Mouse (Mus musculus) left cerebral cortex, adult 11 months (tissue): ENCODE measurements around the gene Blvrb.
"Not testable (repeated sequence)": the region's sequence is repeated elsewhere in the genome, so short reads cannot be mapped to it uniquely, and the experiment has no call there.

ENCODE experiments used
- DNase-seq: peaks from one replicate; pipeline ENCODE4 v3.0.0; 2022; ENCODE audit warnings: low spot score

Gene Blvrb

GRCm38 (mm10) chr7:27483860-27484259 is 36.1 kb downstream of the Blvrb start:
- no peak for DNase-seq

- DNase-seq = no peak
These were observed 38.5 kb downstream of the Blvrb start for GRCm38 (mm10) chr7:27486102-27486769.

DNA sequence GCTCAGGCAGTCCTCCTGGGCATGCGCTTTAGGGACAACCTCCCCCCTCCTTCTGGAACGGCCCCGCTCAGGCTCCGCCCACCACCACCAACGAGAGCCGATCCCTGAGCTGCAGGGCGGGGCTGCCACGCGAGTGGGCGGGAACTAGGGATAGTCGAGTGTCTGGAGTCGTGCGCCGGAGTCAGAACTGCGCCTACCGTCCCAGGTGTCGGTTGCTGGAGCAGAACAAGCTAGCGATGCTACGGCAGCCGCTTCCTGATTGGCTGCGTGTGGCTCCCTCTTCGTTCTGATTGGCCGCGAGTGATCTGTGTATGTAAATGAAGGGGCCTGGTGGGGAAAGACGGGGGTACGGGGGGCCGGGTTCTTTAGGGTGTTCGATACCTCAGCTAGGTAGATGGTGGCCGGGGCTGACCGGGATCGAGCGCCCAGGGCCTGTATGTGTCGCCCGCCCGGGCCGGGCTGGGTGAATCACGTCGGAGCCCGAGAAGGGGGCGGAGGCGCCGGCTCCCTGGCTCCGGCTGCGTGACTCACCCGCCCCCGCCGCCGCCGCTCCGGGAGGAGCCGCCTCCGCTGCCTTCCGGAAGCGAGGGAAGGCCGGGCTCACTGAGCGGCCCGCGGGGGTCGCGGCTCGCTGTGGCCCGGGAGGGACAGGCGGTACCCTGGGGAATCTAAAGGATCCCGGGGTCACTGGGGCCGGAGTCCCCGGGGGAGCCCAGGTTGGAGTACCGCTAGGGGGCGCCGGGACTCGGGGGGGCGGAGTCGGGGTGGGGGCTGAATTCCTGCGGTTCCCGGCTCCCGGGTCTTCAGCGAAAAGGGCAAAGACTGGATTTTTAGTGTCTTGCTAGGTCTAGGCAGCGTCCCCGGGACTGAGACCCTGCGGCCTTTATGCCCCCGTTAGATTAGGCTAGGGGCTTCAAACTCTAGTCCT is 39.3 kb downstream of the Blvrb start, which contains the start of gene Sertad1:
Gene Sertad1 (plus strand): TSS at position 141 of the 928 bp plus-strand sequence.
- peak; percentile 99 for DNase-seq

DNA sequence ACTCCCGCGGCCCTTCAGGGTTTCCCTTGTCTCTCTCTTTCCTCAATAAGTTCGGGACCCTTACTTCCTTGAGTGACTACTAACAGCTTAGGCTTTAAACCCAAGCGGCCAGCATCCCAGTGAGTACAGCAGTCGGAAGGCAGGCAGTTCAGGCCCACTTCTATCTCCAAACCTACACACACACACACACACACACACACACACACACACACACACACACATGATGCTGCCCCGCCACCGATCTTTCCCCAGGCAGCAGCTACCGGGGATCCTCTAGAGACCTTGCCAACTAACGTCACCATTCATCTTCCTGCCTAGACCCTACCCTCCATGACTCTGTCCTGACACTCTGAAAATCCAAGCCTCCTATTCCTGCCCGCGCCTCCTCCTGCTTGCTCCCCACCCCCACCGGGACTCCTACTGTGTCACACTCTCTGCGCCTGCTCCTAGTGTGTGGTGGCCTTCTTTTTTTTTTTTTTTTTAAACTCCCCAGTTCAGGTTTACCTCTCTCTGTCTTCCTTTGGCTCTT is 40.0 kb downstream of the Blvrb start:
- no peak for DNase-seq

DNA sequence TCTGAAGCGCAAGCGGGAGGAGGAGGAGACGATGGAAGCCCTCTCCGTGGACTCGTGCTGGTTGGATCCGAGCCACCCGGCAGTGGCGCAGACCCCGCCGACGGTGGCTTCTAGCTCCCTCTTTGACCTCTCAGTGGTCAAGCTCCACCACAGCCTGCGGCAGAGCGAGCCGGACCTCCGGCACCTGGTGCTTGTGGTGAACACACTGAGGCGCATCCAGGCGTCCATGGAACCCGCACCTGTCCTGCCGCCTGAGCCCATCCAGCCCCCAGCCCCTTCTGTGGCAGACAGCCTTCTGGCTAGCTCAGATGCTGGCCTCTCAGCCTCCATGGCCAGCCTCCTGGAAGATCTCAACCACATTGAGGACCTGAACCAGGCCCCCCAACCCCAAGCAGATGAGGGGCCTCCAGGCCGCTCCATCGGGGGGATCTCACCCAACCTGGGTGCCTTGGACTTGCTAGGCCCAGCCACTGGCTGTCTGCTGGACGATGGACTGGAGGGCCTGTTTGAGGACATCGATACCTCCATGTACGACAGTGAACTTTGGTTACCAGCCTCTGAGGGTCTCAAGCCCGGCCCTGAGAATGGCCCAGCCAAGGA is 41.6 kb downstream of the Blvrb start:
- DNase-seq = no peak

DNA sequence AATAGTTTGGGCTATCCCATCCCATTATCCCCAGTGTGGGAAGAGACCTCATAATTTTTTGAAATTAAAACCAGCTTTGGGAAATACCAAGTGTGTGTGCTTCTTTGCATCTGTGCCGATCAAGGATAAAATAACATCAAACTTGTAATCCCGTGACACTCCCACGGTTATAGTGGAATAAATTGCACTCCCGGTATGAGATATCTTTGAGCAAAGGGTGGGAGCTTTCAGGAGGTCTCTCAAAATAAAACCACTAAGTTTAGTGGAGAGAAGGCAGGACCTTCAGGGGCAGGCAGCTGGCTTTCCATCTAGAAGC is 42.4 kb downstream of the Blvrb start:
- no peak for DNase-seq

GRCm38 (mm10) chr7:27490543-27491329 is 43.0 kb downstream of the Blvrb start:
- DNase-seq = peak; percentile 78

- DNase-seq = no peak
These were observed 44.1 kb downstream of the Blvrb start for GRCm38 (mm10) chr7:27491856-27492255.

DNA sequence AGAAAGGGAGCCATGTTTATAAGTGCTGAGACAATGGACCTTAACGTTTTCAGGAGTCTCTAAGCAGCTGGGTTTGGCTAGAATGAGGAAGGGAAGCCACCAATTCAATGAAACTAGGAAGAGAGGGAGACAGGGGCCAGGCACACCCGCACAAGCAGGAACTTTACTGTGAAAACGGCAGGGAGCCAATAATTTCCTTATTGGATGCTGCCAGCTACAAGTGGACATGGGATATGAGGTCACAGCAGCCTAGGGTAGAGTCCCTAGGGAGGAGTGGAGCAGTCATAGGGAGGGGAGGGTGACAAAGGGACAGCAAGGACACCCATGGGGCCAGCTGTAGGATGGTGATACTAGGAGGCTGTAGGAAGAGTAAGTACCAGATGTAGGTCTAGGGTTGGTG is 45.2 kb downstream of the Blvrb start:
- no peak for DNase-seq

DNA sequence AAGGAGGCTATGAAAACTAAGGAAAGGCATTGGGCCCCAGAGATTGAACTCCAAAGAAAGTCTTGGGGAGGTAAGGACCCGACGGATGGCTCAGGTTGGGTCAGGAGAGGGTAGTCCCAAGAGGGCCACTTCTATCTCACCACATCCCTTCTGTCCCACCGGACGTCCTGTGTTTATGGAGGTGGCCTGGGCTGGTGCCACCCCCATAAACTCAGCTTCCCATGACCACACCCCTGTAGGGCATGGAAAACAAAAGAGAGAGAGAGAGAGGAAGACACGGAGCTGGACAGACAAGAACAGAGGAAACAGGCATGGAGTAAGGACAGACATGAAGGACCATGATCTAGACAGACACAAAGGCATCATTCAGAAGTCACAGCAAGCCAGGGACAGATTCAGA is 45.7 kb downstream of the Blvrb start:
- no peak for DNase-seq

- not testable (repeated sequence) for DNase-seq
These were observed 47.0 kb downstream of the Blvrb start for GRCm38 (mm10) chr7:27494659-27495367.

DNA sequence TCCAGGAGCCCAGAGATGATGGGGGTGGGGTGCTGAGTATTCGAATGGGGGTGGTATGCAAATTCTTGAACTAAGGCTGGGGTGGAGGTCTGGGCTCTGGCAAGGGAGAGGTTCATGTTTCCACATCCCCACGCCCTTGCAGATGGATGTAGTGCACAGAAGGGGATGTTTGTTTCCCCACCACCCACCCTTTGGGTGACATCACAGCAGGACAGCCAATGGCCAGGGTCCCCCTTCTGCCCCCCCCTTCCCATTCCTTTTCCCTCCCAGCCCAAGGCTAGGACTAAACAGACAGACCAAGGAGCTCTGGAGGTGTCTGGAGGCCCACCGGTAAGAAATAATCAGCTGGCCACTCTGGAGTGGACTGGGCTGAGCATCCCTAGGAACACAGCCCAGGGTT is 51.3 kb downstream of the Blvrb start, which contains the start of gene Prx:
Gene Prx (plus strand): TSS at position 289 of the 400 bp plus-strand sequence.
- no peak for DNase-seq

DNA sequence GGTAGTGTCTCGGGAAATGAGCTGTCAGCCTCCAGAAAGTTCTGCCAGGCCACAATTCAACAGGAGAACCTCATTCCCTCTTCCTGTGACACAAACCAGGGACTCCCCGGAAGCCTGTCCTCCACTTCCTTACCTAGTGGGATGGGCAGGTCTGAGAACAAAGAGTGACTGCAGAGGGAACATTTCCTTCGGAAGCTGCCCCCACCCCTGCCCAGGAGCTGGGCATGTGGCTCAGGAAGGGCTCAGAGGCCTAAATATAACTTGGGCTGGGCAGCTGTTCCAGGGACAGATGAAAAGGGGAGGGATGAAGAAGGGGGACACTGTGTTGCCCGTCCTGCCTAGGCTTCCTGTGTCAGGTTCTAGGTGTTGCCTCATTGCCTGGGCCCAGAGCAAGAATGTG is 53.8 kb downstream of the Blvrb start:
- no peak for DNase-seq

DNA sequence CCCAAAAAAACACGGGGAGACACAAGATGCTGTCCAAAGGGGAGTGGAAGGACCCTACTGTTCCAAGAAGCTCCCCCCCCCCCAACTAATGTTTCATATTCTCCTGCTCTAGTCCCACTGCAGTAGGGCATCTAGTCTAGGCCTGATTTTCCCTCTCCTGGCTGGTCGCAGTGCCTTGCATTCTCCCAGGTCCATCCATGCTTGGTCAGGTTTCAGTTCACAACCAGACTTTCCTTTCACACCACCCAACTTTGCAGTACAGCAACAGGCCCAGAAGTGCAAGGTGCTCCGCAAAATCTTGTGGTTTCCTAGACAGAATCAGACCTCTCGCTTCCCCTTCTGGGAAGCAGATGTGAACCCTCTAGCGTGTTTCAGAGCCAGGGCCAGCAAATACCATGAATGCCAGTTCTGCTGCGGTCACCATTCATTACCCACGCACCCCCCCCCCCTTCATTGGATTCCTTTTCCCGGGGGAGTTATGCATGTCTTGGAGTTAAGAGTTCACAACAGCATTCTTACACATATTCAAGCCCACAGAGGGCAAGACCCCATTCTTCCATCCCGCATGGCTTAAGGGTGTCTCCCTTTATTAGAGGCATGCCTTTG is 59.1 kb downstream of the Blvrb start:
- DNase-seq = no peak

DNA sequence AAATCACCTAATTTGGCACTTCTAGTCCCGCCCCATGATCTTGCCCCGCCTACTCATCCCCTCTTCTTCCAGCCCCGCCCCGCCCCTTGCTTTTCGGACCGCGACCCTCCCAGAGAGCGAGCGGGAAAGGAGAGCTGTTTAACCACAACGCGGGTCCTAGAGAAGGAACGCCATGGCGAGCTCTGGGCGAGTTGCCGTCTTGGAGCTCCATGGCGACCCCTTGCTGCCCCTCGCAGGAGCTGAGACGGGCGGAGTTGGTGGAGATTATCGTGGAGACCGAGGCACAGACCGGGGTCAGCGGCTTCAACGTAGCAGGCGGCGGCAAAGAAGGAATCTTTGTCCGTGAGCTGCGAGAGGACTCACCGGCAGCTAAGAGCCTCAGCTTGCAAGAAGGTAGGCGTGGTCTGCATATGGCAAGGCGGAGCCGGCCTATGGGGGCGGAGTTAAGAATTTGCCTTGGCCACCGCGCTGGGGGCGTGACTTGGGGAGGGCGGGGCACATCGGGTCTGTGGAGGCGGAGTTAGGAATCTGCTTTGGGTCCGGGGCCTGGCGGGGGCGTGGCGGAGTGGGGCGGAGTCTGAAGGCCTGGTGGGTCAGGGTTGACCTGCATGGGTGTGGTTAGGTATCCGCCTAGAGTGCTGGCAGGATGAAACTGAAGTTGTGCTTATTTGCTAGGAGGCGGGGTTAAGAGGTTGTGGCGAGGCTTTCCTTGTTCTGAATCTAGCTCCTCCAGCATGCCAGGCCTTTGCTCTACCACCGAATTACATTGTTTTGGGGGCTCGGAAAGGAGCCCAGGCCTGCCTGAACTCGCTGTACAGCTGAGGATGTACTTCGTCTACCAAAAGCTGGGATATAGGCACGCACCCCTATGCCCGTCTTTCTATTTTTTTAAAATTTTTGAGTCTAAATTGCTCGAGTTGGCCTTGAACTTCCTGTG is 60.2 kb downstream of the Blvrb start:
- peak; percentile 90 for DNase-seq

DNA sequence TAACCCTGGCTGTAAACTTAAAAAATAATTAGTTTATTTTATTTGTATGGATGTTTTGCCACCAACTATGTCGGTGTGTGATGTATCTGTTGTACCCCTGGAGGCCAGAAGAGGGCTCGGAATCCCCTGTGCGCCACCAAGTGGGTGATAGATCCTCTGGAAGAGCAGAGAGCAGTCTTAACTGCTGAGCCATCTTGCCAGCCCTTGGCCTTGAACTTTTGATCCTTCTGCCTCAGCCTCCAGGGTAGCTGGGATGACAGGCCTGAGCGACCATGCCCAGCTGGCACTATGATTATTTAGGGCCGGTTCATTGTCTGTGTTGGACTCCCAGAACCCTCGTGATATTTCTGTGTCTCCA is 60.8 kb downstream of the Blvrb start:
- no peak for DNase-seq

DNA sequence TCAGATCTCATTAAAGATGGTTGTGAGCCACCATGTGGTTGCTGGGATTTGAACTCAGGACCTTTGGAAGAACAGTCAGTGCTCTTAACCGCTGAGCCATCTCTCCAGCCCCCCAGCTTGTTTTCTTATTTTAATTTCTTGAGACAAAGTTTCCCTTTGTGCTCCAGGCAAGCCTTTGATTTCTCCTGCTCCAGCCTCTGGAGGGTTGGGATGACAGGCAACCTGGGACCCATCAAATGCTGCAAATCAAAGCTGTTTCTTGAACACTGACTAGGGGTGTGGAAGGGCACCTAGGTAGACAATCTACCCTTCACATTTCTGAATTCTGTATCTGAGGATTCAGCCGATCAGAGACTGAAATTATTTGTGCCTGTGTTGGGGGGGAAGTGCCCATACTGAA is 63.0 kb downstream of the Blvrb start:
- DNase-seq = no peak

GRCm38 (mm10) chr7:27514961-27515360 is 67.2 kb downstream of the Blvrb start:
- DNase-seq = no peak
